Mouse (Mus musculus) hindbrain, embryonic 16.5 days (tissue): ENCODE measurements around the gene Ccr5. TPM values are rescaled to one million over a fixed set of nuclear protein-coding genes. Genes with fewer than 3 reads are reported as not detected.
"Not testable (repeated sequence)": the region's sequence is repeated elsewhere in the genome, so short reads cannot be mapped to it uniquely, and the experiment has no call there.

Experiments
- ATAC-seq: fragments of 200-750 bp; cut with Nextera tagmentation; 2 replicates; pipeline ENCODE4 v1.8.0; 2017; ENCODE audit warnings: moderate TSS enrichment, moderate library complexity
- H3K27ac ChIP-seq: fragments of 300-500 bp; sonication (generic); 2 replicates; pipeline ENCODE4 v1.5.1; 2014; ENCODE audit warnings: low read depth, mild to moderate bottlenecking, control low read depth, low read length, moderate library complexity
- H3K27me3 ChIP-seq: fragments of 300-500 bp; sonication (generic); replicated peaks from 2 replicates; pipeline ENCODE4 v1.6.1; 2014; ENCODE audit warnings: low read length; ENCODE audit not compliant: control insufficient read depth, insufficient read depth
- H3K36me3 ChIP-seq: fragments of 300-500 bp; sonication (generic); 2 replicates; pipeline ENCODE4 v1.6.1; 2014; ENCODE audit warnings: mild to moderate bottlenecking, low read length, moderate library complexity, mixed read lengths; ENCODE audit not compliant: control insufficient read depth, insufficient read depth
- H3K4me1 ChIP-seq: fragments of 300-500 bp; sonication (generic); 2 replicates; pipeline ENCODE4 v1.6.1; 2014; ENCODE audit warnings: low read depth, low read length; ENCODE audit not compliant: control insufficient read depth, insufficient read depth
- H3K4me2 ChIP-seq: fragments of 300-500 bp; sonication (generic); 2 replicates; pipeline ENCODE4 v1.6.1; 2014; ENCODE audit warnings: mild to moderate bottlenecking, low read length, control low read depth, moderate library complexity
- H3K4me3 ChIP-seq: fragments of 300-500 bp; sonication (generic); 2 replicates; pipeline ENCODE4 v1.5.1; 2014; ENCODE audit warnings: mild to moderate bottlenecking, low read length, control low read depth, moderate library complexity
- H3K9ac ChIP-seq: fragments of 300-500 bp; sonication (generic); 2 replicates; pipeline ENCODE4 v1.6.1; 2014; ENCODE audit warnings: low read depth, mild to moderate bottlenecking, control low read depth, low read length, moderate library complexity
- H3K9me3 ChIP-seq: fragments of 300-500 bp; sonication (generic); 2 replicates; pipeline ENCODE4 v1.6.1; 2014; ENCODE audit warnings: mild to moderate bottlenecking, low read length, moderate library complexity; ENCODE audit not compliant: control insufficient read depth
- WGBS: fragments of 180-500 bp; shearing (Covaris S2); extraction: QIAGEN DNeasy Blood & Tissue Kit; methylation state at CpG from one replicate; pipeline ENCODE4 v1.1.7; 2014; 5-methylcytosine and 5-hydroxymethylcytosine counted together
- polyA plus RNA-seq: library from polyadenylated mRNA; unstranded; fragments of >200 nt; fragmentation: Nextera tagmentation; extraction: Ambion mirVana; gene quantifications from 2 replicates; pipeline ENCODE4 v1.2.1, GENCODE M21; 2015

The Ccr5 gene
- 0.66 and 1.1 TPM in 2 replicates for polyA plus RNA-seq

- Histone ChIP-seq H3K36me3 (no peaks in the 10 kb centered on the region), H3K4me3 (no peak within 1 kb of the TSS), H3K27ac (no peak within 1 kb of the TSS), H3K27me3 (no peaks in the 10 kb centered on the region), H3K4me2 (no peak within 1 kb of the TSS), H3K9ac (no peak within 1 kb of the TSS), H3K9me3 (no peaks in the 10 kb centered on the region), H3K4me1 (no peaks in the 10 kb centered on the region)
- no peak for ATAC-seq
- WGBS: 81% methylated on average over 3 of the region's 3 CpGs
Measured at GRCm38 (mm10) chr9:124121387-124122184, at the start of gene Ccr5. Ccr5 (plus strand) TSS chr9:124121543.

GRCm38 (mm10) chr9:124079803-124080202 is 41.5 kb upstream of the Ccr5 start:
- Histone ChIP-seq H3K27me3 (no peaks in the 10 kb centered on the region), H3K9me3 (no peaks in the 10 kb centered on the region), H3K9ac (no peak overlapping the region), H3K36me3 (no peaks in the 10 kb centered on the region), H3K4me2 (no peak overlapping the region), H3K4me1 (no peaks in the 10 kb centered on the region), H3K4me3 (no peak overlapping the region), H3K27ac (no peak overlapping the region)
- no peak for ATAC-seq
- 75% methylated on average over 4 of the region's 4 CpGs for whole genome bisulfite sequencing

- not testable (repeated sequence) for H3K27ac ChIP-seq, H3K9me3 ChIP-seq, H3K4me2 ChIP-seq, H3K9ac ChIP-seq, H3K4me1 ChIP-seq, H3K36me3 ChIP-seq, ATAC-seq, H3K27me3 ChIP-seq, H3K4me3 ChIP-seq
- WGBS: 92% methylated on average over 12 of the region's 13 CpGs
Measured at GRCm38 (mm10) chr9:124080471-124080870, 40.9 kb upstream of the Ccr5 start.

GRCm38 (mm10) chr9:124090441-124090840 is 30.9 kb upstream of the Ccr5 start:
- no peaks in the 10 kb centered on the region for H3K4me1 ChIP-seq
- WGBS: 88% methylated on average over 1 of the region's 1 CpGs
- H3K4me3 ChIP-seq: no peak overlapping the region
- H3K27me3 ChIP-seq: no peaks in the 10 kb centered on the region
- no peak for ATAC-seq
- no peak overlapping the region for H3K27ac ChIP-seq
- H3K9me3 ChIP-seq: no peaks in the 10 kb centered on the region
- H3K36me3 ChIP-seq: no peaks in the 10 kb centered on the region
- no peak overlapping the region for H3K4me2 ChIP-seq
- no peak overlapping the region for H3K9ac ChIP-seq

GRCm38 (mm10) chr9:124099127-124099526 is 22.2 kb upstream of the Ccr5 start:
- H3K4me3 ChIP-seq: no peak overlapping the region
- 77% methylated on average over 1 of the region's 1 CpGs for WGBS
- H3K27me3 ChIP-seq: no peaks in the 10 kb centered on the region

GRCm38 (mm10) chr9:124100357-124100756 is 21.0 kb upstream of the Ccr5 start:
- ATAC-seq: no peak
- H3K9me3 ChIP-seq: no peaks in the 10 kb centered on the region
- H3K4me2 ChIP-seq: no peak overlapping the region
- H3K4me1 ChIP-seq: no peaks in the 10 kb centered on the region
- no peak overlapping the region for H3K27ac ChIP-seq
- H3K9ac ChIP-seq: no peak overlapping the region
- H3K4me3 ChIP-seq: no peak overlapping the region
- H3K27me3 ChIP-seq: no peaks in the 10 kb centered on the region
- H3K36me3 ChIP-seq: no peaks in the 10 kb centered on the region
- 95% methylated on average over 1 of the region's 1 CpGs for WGBS

More at GRCm38 (mm10) chr9:124099127-124099526, 22.2 kb upstream of the Ccr5 start:
- no peak for ATAC-seq
- no peak overlapping the region for H3K4me2 ChIP-seq
- no peaks in the 10 kb centered on the region for H3K4me1 ChIP-seq
- H3K27ac ChIP-seq: no peak overlapping the region
- H3K9me3 ChIP-seq: no peaks in the 10 kb centered on the region
- H3K36me3 ChIP-seq: no peaks in the 10 kb centered on the region
- no peak overlapping the region for H3K9ac ChIP-seq

- Histone ChIP-seq H3K27me3 (no peaks in the 10 kb centered on the region), H3K9me3 (no peaks in the 10 kb centered on the region), H3K4me3 (no peak within 1 kb of the TSS), H3K36me3 (no peaks in the 10 kb centered on the region), H3K27ac (no peak within 1 kb of the TSS), H3K9ac (no peak within 1 kb of the TSS), H3K4me1 (no peaks in the 10 kb centered on the region), H3K4me2 (no peak within 1 kb of the TSS)
- WGBS: 91% methylated on average over 4 of the region's 4 CpGs
- no peak for ATAC-seq
Measured at GRCm38 (mm10) chr9:124101723-124102122, 19.6 kb upstream of the Ccr5 start, which contains the start of gene Ccr2. Ccr2 (plus strand) TSS chr9:124101950.

GRCm38 (mm10) chr9:124103199-124103598 is 18.1 kb upstream of the Ccr5 start:
- WGBS: 74% methylated on average over 1 of the region's 1 CpGs
- no peaks in the 10 kb centered on the region for H3K36me3 ChIP-seq
- H3K4me3 ChIP-seq: no peak overlapping the region
- no peaks in the 10 kb centered on the region for H3K4me1 ChIP-seq
- no peaks in the 10 kb centered on the region for H3K9me3 ChIP-seq
- no peak overlapping the region for H3K9ac ChIP-seq
- H3K27me3 ChIP-seq: no peaks in the 10 kb centered on the region
- H3K27ac ChIP-seq: no peak overlapping the region
- no peak overlapping the region for H3K4me2 ChIP-seq
- ATAC-seq: no peak

GRCm38 (mm10) chr9:124105196-124105595 is 16.1 kb upstream of the Ccr5 start:
- H3K27ac ChIP-seq: no peak overlapping the region
- no peaks in the 10 kb centered on the region for H3K27me3 ChIP-seq
- H3K4me1 ChIP-seq: no peaks in the 10 kb centered on the region
- no peak overlapping the region for H3K9ac ChIP-seq
- H3K9me3 ChIP-seq: no peaks in the 10 kb centered on the region
- H3K36me3 ChIP-seq: no peaks in the 10 kb centered on the region
- no peak overlapping the region for H3K4me3 ChIP-seq
- ATAC-seq: no peak
- no peak overlapping the region for H3K4me2 ChIP-seq
